Mouse (Mus musculus) spleen, adult 2 months (tissue): ENCODE results near the gene Asb2.

Source experiments
- CTCF ChIP-seq: fragments of 200-500 bp; IDR thresholded peaks from 2 replicates; pipeline ENCODE4 v1.5.1; 2011; ENCODE audit warnings: mild to moderate bottlenecking, inconsistent platforms; ENCODE audit not compliant: insufficient read depth, insufficient read length, insufficient replicate concordance; ENCODE audit errors: extremely low read depth
- POLR2A ChIP-seq: fragments of 200-500 bp; IDR thresholded peaks from 2 replicates; pipeline ENCODE4 v1.6.1; 2011; ENCODE audit warnings: low read depth, low read length, inconsistent platforms

- TF ChIP-seq CTCF (no peak), POLR2A (no peak)
Measured at GRCm38 (mm10) chr12:103358216-103358615, 2.4 kb upstream of the Asb2 start.
